ENCODE assay signal across 8 mouse cellular contexts in the genomic region with DNA sequence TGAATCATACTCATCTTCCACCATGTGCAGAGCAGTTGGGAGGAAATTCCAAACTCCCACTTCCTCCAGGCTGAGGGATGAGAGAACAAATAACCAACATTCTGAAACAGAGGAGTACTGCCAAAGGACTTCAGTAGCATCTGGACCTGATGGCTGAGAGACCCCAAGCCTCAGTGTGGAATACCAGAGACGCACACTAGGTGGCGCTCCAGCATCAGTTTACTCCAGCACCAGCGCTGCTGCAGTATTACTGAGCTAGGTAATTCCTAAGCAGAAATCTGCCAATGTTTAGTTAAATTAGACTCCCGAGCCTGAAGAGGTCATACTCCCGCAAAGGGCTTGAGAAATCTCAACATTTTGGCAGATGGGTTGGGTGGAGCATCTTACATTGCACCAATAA. TPM values are rescaled to one million over a fixed set of nuclear protein-coding genes. Genes with fewer than 3 reads are reported as not detected.
A peak's percentile ranks its signal among the peaks of the same experiment; 100 is the strongest.
DNase-seq lines count a peak whose midpoint lies in the region; ATAC-seq lines count a peak whose summit lies in the region.

No protein-coding gene starts in this region.

- H3K4me2 ChIP-seq in forebrain, embryonic 11.5 days (ENCODE audit: low read depth, low read length, severe bottlenecking), result no peak overlapping the region

- H3K4me1 ChIP-seq in forebrain, embryonic 11.5 days (replicated peaks; ENCODE audit: control insufficient read depth, insufficient read depth, low read length), result no peaks in the 10 kb centered on the region

- H3K9ac ChIP-seq in forebrain, embryonic 11.5 days (ENCODE audit: low read length), result no peak overlapping the region

- H3K36me3 ChIP-seq in forebrain, embryonic 11.5 days (ENCODE audit: control insufficient read depth, insufficient read depth, low read length), result no peaks in the 10 kb centered on the region

- no peak overlapping the region for H3K27ac ChIP-seq in forebrain, embryonic 11.5 days (ENCODE audit: low read depth, low read length)

- ATAC-seq in forebrain, embryonic 11.5 days (replicated peaks; ENCODE audit: low FRiP score), result peak; percentile 18; the same call in 1 of the 2 replicates
- peak; percentile 93 for ATAC-seq in megakaryocyte, adult 5-6 weeks (ENCODE audit: poor library complexity, severe bottlenecking)

- WGBS in forebrain, embryonic 11.5 days, result 5% methylated on average over 5 of the region's 5 CpGs

- H3K27me3 ChIP-seq in forebrain, embryonic 11.5 days (ENCODE audit: control insufficient read depth, insufficient read depth, low read length), result no peaks in the 10 kb centered on the region

- DNase-seq in MEL-GATA-1-ER (ENCODE audit: extremely low read depth, low read depth), result peak; percentile 57
- DNase-seq in c-Kit-positive CD71-negative TER-119-negative erythroid progenitor cells, embryonic 14.5 days (ENCODE audit: low read depth), result peak; percentile 63
- DNase-seq in forebrain, embryonic 11.5 days (ENCODE audit: low spot score), result peak; percentile 92
- peak; percentile 95 for DNase-seq in heart, postnatal 4 days
- DNase-seq in layer of hippocampus, postnatal 25 days (ENCODE audit: extremely low spot score in 1 of 2, low spot score in 1 of 2), result peak; percentile 98 to 99
- DNase-seq in right cerebral cortex, postnatal 10 days (ENCODE audit: low spot score in 2 of 2), result peak; percentile 91 to 94
- DNase-seq in urinary bladder, postnatal 25 days (ENCODE audit: low spot score), result peak; percentile 82

- no peak overlapping the region for H3K4me3 ChIP-seq in forebrain, embryonic 11.5 days (ENCODE audit: low read depth, low read length)

- no peaks in the 10 kb centered on the region for H3K9me3 ChIP-seq in forebrain, embryonic 11.5 days (ENCODE audit: control insufficient read depth, low read length)

RNA-seq across cellular contexts. Expression of a gene that starts 9.1 kb away (rescaled TPM):
- polyA plus RNA-seq in forebrain, embryonic 11.5 days (2014; fragmentation: Nextera tagmentation; extraction: Ambion mirVana), result not detected in 2 replicates
- total RNA-seq in heart, postnatal 4 days (2021), result not detected
- total RNA-seq in layer of hippocampus, postnatal 25 days (2021), result under 1 TPM in 1 of 2 experiments, not detected in 1; 0.22 TPM
- 0.16 and 0.83 TPM in 2 replicates for total RNA-seq in megakaryocyte, adult 5-6 weeks (2015)
- 0.07 TPM in 1 of 2 replicates, not detected in the other for total RNA-seq in megakaryocyte, adult 5-6 weeks (2017)

RNA-seq across cellular contexts. Expression of a gene that starts 41.3 kb away (rescaled TPM):
- polyA plus RNA-seq in forebrain, embryonic 11.5 days (2014; fragmentation: Nextera tagmentation; extraction: Ambion mirVana), result 110 TPM in 2 replicates
- total RNA-seq in heart, postnatal 4 days (2021), result 10 to 100 TPM; 27.5 to 36.2 TPM
- 10 to 100 TPM; 17.0 to 18.1 TPM for total RNA-seq in layer of hippocampus, postnatal 25 days (2021)
- 68.9 and 87.3 TPM in 2 replicates for total RNA-seq in megakaryocyte, adult 5-6 weeks (2015)
- total RNA-seq in megakaryocyte, adult 5-6 weeks (2017), result 175 and 189 TPM in 2 replicates
